Mouse (Mus musculus): Measurements from ENCODE around the gene Dazap2.

DNA sequence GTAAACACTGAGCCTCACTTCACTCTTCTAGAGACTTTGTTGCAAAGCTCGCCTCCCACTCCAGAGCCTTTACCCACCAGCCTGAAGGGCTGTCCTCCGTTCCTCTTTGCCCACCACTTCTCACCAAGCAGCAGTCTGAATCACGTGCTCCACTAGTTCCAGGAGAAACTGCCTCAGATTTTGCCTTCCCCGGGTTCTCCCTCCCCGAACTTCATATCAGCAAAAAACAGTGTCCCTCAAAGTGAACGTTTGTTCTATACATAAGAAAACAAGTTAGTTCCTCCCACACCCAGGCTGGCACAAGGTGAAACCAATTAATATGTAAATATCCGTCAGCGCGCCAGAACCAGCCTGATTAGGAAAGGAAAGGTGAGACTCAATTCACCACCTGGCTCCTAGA, 20.1 kb downstream of the Dazap2 start:
- TF ChIP-seq POLR2A (IDR thresholded peaks at IDR 0.05; ENCODE audit: borderline replicate concordance, control insufficient read depth, low read depth, low read length): no peak
- no peak for TF ChIP-seq CTCF (IDR thresholded peaks at IDR 0.05; ENCODE audit: control insufficient read depth, insufficient read depth, low read length)
